Mouse (Mus musculus) retina, embryonic 14.5 days (tissue): ENCODE results near the gene Fosl1.
A peak's percentile ranks its signal among the peaks of the same experiment; 100 is the strongest.

Experiments
- DNase-seq: peaks from one replicate; pipeline ENCODE4 v3.0.0-alpha.2; 2015; ENCODE audit warnings: low spot score

Gene Fosl1

DNA sequence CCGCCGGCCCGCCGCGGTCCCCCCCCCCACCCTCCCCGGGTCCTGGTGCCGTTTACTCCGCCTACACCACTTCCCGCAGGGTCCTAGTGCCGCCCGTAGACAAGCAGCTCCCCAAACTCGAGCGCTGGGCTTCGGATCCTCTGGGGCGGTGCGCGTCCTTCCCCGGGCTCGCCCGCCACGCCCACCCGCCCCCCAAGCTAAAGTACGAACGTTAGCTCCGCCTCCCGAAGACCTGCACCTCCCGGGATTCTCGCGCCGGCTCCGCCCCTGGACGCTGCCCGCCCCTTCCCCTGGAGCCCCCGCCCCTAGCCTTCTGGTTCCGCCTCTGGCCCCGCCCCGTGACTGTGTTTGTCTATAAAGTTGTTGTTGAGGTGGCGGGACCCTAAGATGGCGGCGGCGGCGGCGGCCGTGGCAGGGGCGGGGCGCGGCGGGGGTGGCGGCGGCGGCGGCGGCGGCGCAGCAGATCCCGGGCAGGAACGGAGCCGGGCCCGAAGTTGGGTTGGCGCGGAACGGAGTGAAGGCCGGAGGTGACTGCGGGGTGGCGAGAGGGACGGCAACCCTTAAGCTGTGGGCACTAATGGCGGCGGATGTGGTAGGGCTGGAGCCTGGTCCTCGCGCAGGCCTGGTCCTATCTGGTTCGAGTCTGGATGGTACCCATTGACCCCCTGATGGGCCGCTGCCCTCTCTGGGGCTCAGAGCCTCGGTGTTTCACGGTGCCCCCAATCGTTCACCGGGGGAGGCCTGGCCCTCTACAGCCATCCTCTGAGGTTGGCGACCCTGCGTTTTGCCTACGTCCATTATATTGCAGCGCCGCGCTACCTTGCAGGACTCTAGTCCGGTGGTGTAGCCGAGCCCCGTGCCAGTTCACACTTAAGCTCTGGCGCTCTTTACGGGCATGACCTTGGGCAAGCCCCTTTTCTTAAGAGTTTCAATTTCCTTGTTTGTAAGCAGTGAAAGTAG is 22.3 kb upstream of the Fosl1 start, which contains the start of the genes Drap1 and AI837181:
Drap1 (minus strand) TSS at position 198 of the 960 bp plus-strand sequence.
AI837181 (plus strand) TSS at position 363 of the 960 bp plus-strand sequence.
- peak; percentile 98 for DNase-seq

DNA sequence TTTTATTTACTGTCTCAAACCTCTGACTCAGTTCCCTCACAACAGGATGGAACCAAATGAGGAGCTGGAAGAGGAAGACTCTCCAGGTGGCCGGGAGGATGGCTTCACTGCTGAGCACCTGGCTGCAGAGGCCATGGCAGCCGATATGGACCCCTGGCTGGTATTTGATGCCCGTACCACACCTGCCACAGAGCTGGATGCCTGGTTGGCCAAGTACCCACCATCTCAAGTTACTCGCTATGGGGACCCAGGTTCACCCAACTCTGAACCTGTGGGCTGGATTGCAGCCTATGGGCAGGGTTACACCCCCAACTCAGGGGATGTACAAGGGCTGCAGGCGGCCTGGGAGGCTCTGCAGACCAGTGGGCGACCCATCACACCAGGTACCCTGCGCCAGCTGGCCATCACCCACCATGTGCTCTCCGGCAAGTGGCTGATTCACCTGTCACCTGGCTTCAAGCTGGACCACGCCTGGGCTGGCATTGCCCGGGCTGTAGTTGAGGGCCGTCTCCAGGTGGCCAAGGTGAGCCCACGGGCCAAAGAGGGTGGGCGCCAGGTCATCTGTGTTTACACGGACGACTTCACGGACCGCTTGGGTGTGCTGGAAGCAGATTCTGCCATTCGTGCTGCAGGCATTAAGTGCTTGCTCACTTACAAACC is 21.3 kb upstream of the Fosl1 start:
- no peak for DNase-seq

DNA sequence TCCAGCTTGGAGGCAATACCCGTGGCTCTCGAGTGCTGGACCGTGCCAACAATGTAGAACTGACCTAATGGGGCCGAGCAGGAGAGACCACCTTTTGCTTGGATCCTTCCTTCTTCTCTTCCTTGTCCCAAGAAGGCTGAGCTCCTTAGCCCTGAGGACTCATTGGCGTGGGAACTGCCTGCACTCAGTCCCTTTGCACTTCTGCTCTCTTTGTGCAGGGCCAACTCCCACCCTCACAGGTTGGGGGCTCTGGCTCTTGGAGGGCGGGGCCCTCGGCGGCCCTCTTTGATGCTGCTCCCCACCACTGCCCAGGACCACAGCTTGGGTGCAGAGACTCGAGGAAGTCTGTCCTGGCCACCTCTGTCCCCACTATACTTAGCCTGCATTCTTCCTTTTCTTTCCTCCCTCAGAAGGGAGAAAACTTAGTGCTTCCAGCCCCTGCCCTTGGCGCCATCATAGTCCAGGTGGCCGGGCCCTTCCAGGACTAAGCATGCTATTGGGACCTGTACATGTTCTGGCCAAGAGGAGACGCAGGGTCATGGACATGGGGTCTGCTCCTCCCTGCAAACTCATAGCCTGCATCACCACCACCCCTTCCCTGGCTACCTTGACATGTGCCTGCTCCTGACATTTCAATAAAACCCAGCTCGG is 20.6 kb upstream of the Fosl1 start:
- DNase-seq = no peak

DNA sequence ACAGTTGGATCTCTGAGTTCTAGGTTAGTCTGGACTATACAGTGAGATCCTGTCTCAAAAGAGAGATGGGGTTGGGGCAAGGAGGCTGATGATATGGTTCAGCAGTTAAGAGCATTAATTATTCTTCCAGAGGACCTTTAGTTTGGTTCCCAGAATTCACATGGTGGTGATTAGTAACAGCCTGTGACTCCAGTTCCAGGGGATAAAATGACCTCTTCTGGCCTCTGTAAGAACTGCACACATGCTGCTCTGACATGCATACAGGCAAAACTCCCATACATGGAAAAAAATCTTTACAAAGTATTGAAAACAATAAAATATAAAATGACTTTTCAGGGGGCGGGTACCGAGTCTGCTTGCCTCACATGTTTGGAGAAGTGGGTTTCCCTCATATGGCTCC is 19.3 kb upstream of the Fosl1 start:
- peak; percentile 75 for DNase-seq

DNA sequence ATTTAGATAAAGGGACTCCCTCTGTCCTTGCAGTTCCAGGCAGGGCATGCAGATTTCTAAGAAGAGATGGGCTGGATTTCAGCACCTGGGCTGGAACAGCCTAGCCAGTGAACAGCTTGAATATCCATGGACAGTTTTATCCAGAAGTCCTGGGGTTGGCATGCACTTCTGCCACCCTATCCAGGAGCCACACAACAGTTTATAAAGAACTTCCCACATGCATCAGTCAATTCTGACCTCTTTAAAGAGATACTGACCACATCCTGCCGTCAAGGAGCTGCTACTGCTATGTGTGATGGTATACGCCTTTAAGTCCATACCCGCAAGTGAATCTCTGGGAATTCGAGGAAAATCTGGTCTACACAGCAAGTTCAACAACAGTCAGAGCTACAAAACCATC is 18.1 kb upstream of the Fosl1 start:
- no peak for DNase-seq

DNA sequence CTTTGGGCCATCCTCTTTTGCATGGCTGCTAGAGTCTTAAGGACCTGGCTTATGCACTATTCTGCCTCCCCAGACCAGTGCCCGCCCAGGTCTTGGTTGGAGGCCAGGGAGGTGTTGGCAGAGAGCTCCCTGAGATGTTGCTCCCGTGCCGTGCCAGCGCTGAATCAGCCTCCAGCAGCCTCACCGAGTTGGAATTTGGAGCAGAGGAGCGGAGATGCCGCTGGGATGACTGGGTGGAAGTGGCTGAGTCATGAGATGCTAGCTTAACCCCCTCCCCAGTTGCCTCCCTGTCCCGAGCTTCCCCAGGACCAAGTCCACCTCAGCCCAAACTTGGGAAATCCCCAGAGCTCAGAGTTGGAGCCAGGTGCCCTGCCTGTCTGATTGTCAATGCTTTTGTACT is 17.5 kb upstream of the Fosl1 start:
- DNase-seq = no peak

DNA sequence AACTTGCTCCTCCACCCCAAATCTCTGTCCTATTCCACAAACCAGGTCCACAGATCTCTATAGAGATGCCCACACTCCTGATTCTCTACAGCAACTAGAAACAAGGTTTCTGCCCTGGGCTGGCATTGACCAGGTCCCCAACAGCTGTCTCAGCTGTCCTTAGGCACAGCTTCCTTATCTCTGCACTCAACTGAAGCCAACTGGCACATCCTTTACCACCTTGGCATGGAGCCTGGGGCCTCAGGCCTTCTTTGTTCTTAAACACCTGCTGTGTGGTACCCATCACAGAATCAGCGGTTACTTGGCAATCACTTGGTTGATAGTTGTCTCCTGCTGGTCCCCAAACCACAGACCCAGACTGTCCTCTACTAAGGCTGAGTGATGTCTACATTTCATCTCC is 16.9 kb upstream of the Fosl1 start:
- no peak for DNase-seq

DNA sequence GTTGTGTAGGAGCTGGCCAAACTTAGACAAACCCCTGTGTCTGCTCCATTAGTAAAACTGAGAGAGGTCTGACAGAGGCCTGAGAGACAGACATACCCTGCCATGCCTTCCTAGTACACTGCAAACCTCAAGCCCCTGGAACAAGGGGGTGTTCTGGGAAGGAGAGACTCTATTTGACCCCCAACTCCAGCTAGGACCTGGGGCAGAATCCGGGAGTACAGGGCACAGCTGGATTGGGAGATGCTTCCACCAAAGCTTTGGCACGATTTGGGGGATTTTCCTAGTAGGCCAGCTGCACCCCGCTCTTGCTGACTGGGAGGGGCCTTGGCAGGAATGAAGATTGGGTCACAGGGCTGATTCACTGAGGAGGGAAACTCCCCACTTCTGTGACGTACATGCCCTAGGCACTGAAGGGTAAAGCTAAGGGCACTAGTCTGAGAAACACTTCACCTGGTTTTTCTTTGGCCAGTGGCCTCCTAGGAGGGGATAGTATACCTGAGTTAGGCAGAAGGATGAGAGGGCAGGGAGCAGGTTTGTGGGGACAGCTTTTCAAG is 15.4 kb upstream of the Fosl1 start:
- DNase-seq = no peak

DNA sequence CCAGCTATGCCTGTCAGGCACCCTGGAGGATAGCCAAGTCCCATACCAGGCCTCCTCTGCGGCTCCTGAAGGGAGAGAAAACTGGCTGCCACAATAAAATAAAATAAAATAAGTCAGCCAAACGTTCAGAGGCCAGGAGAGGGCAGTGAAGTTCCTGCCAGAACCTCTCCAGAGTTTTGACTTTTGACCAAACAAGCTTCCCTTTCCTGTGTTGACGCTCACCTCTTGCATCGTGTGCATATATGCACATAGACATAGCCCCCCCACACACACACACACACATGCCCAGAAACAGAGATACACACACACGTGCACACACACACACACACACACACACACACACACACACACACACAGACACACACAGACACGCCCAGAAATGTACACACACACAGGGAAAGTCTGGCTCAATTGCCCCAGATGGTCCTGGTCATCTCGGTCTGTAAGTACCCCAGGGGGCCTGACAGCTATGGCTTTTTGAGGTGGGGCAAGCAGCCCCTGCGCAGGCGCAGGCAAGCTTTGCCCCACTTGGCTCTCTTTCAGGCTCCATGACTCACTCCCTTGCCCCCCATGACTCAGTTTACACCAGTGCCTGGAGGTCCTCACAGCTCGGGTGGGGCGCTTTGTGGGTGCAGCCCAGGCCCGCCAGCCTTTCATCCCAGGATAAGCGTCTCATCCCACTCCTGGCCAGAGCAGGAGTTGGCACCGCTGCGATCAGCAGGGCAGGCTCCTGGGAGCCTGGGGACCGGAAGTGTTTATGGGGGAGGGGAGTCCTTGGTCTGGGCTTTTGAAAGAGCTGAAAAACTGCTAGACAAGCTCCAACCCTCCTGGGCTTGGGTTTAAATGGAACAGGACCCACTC is 14.1 kb upstream of the Fosl1 start:
- DNase-seq = peak; percentile 48

DNA sequence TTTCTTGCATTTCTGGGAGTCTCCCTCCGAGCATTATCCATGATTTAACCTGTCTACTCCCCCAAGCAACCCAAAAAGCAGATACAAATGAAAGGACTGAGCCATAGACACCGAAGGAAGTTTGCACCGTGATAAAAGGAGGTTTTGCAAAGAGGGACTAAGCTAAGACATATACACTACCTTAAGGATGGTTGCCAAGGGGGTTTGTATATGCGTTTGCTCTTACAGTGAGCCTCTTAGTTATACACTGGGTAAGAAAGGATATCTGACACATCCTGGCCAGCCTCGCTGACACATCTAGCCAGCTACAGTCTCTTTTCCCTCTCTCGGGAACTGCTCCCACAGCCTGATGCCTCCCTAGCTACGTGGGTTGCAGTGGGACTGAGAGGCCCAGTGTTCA is 13.4 kb upstream of the Fosl1 start:
- no peak for DNase-seq

DNA sequence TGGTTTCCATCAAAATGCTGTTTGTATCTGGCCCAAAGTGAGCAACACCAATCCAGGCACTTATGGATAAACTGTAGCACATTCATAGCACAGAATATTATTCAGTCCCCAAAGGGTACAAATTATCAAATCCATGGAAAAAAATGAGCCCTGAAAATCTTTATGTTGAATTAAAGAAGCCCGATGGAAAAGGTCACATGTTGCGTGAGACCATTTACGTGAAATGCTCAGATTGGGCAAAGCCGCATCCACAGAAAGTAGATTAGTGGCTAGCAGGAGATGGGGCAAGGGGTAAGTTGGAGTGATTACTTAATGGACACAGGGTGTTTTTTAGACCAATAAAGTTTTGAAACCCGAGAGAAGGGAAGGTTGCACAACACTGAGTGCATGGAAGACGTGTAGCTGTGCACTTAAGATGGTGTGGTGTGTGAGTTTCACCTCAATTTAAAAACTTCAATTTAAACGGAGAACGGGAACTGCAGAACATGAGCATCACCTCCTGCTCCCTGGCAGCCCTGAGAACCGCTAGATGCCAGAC is 2.9 kb upstream of the Fosl1 start:
- no peak for DNase-seq

DNA sequence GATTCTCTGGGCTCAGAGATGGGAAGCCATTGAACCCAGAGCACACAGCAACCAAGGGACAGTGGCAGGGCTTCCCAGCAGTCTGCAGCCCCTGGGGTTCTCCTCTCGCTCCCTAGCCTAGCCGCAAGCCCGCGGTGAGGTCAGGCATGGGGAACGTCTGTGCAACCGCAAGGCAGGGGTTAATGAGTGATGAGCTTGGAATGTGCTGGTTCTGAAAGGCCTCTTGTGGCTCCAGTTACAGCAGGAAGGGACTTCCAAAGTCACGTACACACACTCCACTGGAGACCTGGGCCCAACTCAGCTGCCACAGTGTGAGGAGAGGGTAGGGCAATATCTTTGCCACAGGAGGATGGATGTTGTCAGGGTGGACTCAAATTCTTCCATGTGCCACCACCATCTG is 2.4 kb upstream of the Fosl1 start:
- no peak for DNase-seq

DNA sequence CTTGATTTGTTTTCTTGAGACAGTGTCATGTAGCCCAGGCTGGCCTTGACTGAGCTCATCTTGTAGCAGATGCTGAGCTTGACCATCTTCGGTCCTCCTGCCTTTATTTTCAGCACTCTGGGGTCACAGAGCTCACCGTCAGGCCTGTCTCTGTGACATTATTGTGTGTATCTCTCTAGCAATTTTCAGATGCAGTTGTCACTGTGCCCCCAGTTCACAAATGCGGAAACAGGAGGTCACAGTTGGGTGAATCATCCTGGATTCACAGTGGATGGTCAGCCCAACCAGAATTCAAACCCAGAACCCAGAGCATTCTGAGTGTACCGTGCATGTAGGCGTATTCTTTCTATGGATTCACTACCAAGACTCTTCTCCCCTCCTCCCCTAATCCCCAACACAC is 1.6 kb upstream of the Fosl1 start:
- no peak for DNase-seq

DNA sequence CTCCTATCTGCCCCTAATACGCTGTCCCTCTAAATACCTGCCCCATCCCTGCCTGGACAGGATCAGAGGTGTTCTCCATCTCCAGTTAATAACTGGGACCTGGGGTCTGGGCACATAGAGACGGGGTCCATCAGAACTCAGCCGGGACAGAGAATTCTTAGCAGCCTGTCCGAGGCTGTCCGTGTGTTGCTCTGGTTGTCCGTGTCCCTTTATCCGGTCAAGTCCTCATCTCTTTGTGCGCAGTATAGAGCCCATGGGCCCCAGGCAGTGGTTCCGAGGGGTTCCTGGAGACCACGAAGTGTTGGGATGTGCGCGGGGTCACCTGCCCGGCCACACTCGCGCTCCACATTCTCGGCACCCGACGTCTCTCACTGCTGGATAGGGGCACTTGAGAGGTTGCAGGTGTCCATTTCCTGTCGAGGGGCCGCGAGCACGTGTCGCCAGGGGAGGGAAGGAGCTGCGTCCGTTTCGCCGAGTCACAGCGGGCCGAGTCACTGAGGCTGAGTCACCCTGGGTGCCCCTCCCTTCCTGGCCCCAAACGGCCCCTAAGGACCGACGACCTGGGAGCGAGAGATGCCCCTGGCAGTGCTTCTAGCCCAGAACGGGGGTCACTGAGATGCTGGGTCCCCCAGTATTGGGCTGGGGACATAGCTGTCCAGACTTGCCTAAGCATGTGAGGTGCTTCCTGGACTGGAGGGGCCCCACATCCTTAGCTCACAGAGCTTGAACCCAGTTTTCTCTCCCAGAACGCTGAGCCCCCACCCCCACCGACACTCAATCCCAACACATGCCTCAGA is 1.2 kb downstream of the Fosl1 start:
- no peak for DNase-seq

DNA sequence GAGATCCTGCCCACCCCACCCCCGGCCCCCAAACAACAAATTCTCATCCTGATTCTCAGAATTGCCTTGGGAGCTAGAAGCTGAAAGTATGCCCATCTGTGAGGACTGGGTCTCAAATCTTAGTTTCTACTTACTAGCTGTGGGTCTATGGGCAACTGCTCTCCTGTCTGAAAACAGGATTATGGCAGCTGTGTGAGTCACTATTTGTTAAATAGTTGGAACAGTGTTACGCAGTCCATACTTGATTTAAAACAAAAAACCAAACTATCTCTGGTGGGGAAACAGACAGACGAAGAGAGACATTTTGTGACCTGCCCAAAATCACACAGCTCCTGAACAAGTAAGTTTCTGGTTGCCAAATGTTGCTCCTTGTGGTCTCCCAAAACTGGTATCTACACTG is 2.3 kb downstream of the Fosl1 start:
- DNase-seq = no peak

DNA sequence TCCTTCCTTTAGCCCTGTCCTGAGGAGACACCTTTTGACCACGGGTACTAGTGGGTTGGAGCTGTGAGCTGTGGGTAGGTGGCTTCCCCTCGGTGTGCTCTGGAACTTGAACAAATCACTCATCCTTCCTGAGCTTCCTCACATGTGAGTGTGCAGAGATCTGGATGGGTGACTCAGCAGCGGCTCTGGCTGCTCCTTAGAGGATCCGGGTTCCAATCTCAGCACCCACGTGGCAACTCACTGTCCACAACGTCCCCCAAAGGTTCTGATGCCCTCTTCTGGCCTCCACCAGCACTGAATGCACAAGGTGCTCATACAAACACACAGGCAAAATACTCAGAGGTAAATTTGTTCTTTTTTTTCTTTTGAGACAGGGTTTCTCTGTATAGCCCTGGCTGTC is 4.4 kb downstream of the Fosl1 start:
- DNase-seq = no peak

DNA sequence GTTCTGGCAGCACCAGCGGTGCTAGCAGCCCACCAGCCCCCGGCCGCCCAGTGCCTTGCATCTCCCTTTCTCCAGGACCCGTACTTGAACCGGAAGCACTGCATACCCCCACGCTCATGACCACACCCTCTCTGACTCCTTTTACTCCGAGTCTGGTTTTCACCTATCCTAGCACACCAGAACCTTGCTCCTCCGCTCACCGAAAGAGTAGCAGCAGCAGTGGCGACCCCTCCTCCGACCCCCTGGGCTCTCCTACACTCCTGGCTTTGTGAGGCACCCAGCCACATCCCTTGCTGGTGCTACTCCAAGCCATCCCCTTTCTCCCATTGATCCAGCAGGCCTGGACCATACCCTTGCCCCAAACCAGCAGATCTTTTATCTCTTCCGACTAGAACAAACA is 7.7 kb downstream of the Fosl1 start:
- DNase-seq = no peak

DNA sequence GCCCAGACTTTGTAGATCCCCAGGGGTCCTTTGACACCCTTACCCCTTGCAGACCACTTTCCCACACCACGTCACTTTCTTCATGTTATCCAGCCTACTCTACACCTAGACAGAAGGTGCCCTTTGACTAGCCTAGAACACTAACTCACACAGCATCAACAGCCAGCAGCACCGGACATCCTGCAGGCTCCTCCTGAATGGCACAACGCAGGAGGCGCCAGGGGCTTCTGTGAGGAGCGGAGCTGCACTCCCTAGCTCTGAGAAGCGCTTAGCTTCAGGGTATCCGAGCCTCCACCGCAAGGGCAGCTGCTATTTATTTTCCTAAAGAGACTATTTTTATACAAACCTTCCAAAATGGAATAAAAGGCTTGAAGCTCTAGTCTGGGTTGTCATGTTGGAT is 8.2 kb downstream of the Fosl1 start:
- DNase-seq = no peak

DNA sequence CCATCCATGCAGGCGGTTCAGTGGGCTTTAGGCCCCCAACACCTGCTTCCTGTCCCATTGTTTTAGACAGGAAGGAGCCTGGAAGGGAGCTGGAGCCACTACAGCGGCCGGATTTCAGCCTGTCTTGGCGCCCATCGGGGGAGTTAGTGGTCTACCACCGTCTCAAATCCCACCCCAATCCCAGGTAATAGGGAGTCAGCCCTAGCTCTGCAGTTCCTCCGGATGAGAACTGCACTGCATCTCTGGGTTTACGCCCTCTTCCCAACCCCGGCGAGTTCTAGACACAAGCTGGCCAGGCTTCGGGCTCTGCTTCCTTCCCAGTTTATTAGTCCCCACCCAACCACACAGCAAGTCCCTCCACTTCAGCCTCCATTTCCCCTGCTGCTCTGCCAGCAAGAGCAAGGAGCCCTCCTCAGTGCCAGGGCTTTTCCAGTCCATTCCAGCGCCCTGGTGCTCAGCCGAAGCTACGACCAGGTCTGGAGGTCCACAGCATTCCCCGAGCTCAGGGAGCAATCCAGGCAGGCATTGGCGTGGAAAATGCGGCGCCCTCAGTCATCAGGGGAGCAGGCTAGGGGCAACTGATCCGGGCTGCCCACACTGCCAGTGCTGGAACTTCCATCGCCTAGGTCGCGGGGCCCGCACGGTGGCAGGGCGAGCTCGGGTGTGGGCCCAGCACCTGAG is 9.0 kb downstream of the Fosl1 start:
- DNase-seq = no peak
